Mouse (Mus musculus) layer of hippocampus, adult 2 months (tissue): ENCODE measurements at regions not wholly inside any gene's neighbourhood (a gene's known extent, or its start where the extent isn't known, plus 50 kb on each side); places are given as distances from the start of the nearest gene placed in this dataset.
A peak's percentile ranks its signal among the peaks of the same experiment; 100 is the strongest.

ENCODE experiments used
- DNase-seq, 2 experiments: peaks; one replicate each; pipeline ENCODE4 v3.0.0; 2022; ENCODE audit warnings: low spot score in 2 of 2
- H3K27ac ChIP-seq: fragments of 200-600 bp; 2 replicates; pipeline ENCODE4 v1.8.1; 2022
- H3K4me3 ChIP-seq: fragments of 200-600 bp; 2 replicates; pipeline ENCODE4 v1.8.1; 2022; ENCODE audit warnings: mild to moderate bottlenecking
- CTCF ChIP-seq: fragments of 200-600 bp; conservative IDR thresholded peaks from 2 replicates; pipeline ENCODE4 v1.8.1; 2022; ENCODE audit warnings: antibody characterized with exemption, mild to moderate bottlenecking, moderate library complexity

- TF ChIP-seq CTCF = no peak
Measured at GRCm38 (mm10) chr7:138609605-138610004, 212.1 kb upstream of the Tcerg1l start.

GRCm38 (mm10) chr7:138609124-138609523 lies 211.6 kb upstream of the Tcerg1l start:
- no peak for DNase-seq
- H3K4me3 ChIP-seq = no peak overlapping the region
- no peak for TF ChIP-seq CTCF
- no peak overlapping the region for H3K27ac ChIP-seq

More at GRCm38 (mm10) chr7:138609605-138610004, 212.1 kb upstream of the Tcerg1l start:
- no peak for DNase-seq
- H3K4me3 ChIP-seq = no peak overlapping the region
- no peak overlapping the region for H3K27ac ChIP-seq

GRCm38 (mm10) chr7:138606363-138606964 lies 208.9 kb upstream of the Tcerg1l start:
- Histone ChIP-seq H3K27ac (no peak overlapping the region), H3K4me3 (no peak overlapping the region)
- no peak for DNase-seq
- TF ChIP-seq CTCF = no peak

GRCm38 (mm10) chr7:138605923-138606322 lies 208.4 kb upstream of the Tcerg1l start:
- TF ChIP-seq CTCF = no peak
- Histone ChIP-seq H3K27ac (no peak overlapping the region), H3K4me3 (no peak overlapping the region)
- no peak for DNase-seq

GRCm38 (mm10) chr7:138601749-138602148 lies 204.2 kb upstream of the Tcerg1l start:
- TF ChIP-seq CTCF = no peak
- Histone ChIP-seq H3K27ac (no peak overlapping the region), H3K4me3 (no peak overlapping the region)
- DNase-seq = no peak

- DNase-seq = no peak
- H3K27ac ChIP-seq = no peak overlapping the region
- H3K4me3 ChIP-seq = no peak overlapping the region
- TF ChIP-seq CTCF = no peak
Measured at GRCm38 (mm10) chr7:138593344-138593743, 195.8 kb upstream of the Tcerg1l start.

- TF ChIP-seq CTCF = no peak
- no peak overlapping the region for H3K27ac ChIP-seq
Measured at GRCm38 (mm10) chr7:138567352-138567751, 169.8 kb upstream of the Tcerg1l start.

GRCm38 (mm10) chr7:138551629-138552028 lies 154.1 kb upstream of the Tcerg1l start:
- Histone ChIP-seq H3K4me3 (no peak overlapping the region), H3K27ac (no peak overlapping the region)
- TF ChIP-seq CTCF = no peak
- no peak for DNase-seq

More at GRCm38 (mm10) chr7:138567352-138567751, 169.8 kb upstream of the Tcerg1l start:
- no peak overlapping the region for H3K4me3 ChIP-seq
- no peak for DNase-seq

GRCm38 (mm10) chr7:138547881-138548280 lies 150.4 kb upstream of the Tcerg1l start:
- H3K27ac ChIP-seq = peak overlapping the region; percentile 86
- DNase-seq = peak; percentile 16 to 52
- H3K4me3 ChIP-seq = no peak overlapping the region
- TF ChIP-seq CTCF = no peak

GRCm38 (mm10) chr7:138538048-138538831 lies 140.7 kb upstream of the Tcerg1l start:
- H3K27ac ChIP-seq = 0 out of 2 replicates have a peak overlapping the region, but pooled peaks have one; percentile 4
- TF ChIP-seq CTCF = no peak
- no peak for DNase-seq
- no peak overlapping the region for H3K4me3 ChIP-seq

GRCm38 (mm10) chr7:138526143-138526542 lies 128.6 kb upstream of the Tcerg1l start:
- peak; percentile 20 for TF ChIP-seq CTCF
- no peak overlapping the region for H3K4me3 ChIP-seq
- no peak overlapping the region for H3K27ac ChIP-seq
- no peak for DNase-seq

- H3K4me3 ChIP-seq = no peak overlapping the region
Measured at GRCm38 (mm10) chr7:138524936-138525335, 127.4 kb upstream of the Tcerg1l start.

GRCm38 (mm10) chr7:138514171-138514570 lies 116.6 kb upstream of the Tcerg1l start:
- no peak overlapping the region for H3K4me3 ChIP-seq
- no peak for DNase-seq
- no peak overlapping the region for H3K27ac ChIP-seq
- TF ChIP-seq CTCF = no peak

More at GRCm38 (mm10) chr7:138524936-138525335, 127.4 kb upstream of the Tcerg1l start:
- TF ChIP-seq CTCF = no peak
- no peak for DNase-seq
- no peak overlapping the region for H3K27ac ChIP-seq

GRCm38 (mm10) chr7:138505205-138505604 lies 107.7 kb upstream of the Tcerg1l start:
- H3K27ac ChIP-seq = no peak overlapping the region
- H3K4me3 ChIP-seq = no peak overlapping the region
- TF ChIP-seq CTCF = no peak
- DNase-seq = no peak
